Mouse (Mus musculus): ENCODE results near the gene Hoxa13.

The Hoxa13 gene

GRCm38 (mm10) chr6:52270494-52271480, 10.1 kb upstream of the Hoxa13 start:
- peak in 1 of 2 experiments; percentile 63 for DNase-seq (ENCODE audit: low spot score in 2 of 2)

GRCm38 (mm10) chr6:52268756-52269155, 8.1 kb upstream of the Hoxa13 start:
- DNase-seq (ENCODE audit: low spot score in 2 of 2): no peak

- no peak for DNase-seq (ENCODE audit: low spot score in 2 of 2)
Observed at GRCm38 (mm10) chr6:52268341-52268740, 7.7 kb upstream of the Hoxa13 start.

- no peak for DNase-seq (ENCODE audit: low spot score in 2 of 2)
Observed at GRCm38 (mm10) chr6:52267691-52268090, 7.0 kb upstream of the Hoxa13 start.

GRCm38 (mm10) chr6:52267221-52267620, 6.5 kb upstream of the Hoxa13 start:
- DNase-seq (ENCODE audit: low spot score in 2 of 2): no peak

- no peak for DNase-seq (ENCODE audit: low spot score in 2 of 2)
Observed at GRCm38 (mm10) chr6:52266666-52266985, 5.9 kb upstream of the Hoxa13 start.

GRCm38 (mm10) chr6:52265913-52266665, 5.4 kb upstream of the Hoxa13 start:
- DNase-seq (ENCODE audit: low spot score in 2 of 2): no peak

- no peak for DNase-seq (ENCODE audit: low spot score in 2 of 2)
Observed at GRCm38 (mm10) chr6:52265306-52265912, 4.7 kb upstream of the Hoxa13 start.

- no peak for DNase-seq (ENCODE audit: low spot score in 2 of 2)
Observed at GRCm38 (mm10) chr6:52264106-52264790, 3.6 kb upstream of the Hoxa13 start.

- no peak for DNase-seq (ENCODE audit: low spot score in 2 of 2)
Observed at GRCm38 (mm10) chr6:52263321-52263585, 2.6 kb upstream of the Hoxa13 start.

- DNase-seq (ENCODE audit: low spot score in 2 of 2): no peak
Observed at GRCm38 (mm10) chr6:52262463-52263320, 2.0 kb upstream of the Hoxa13 start.

- no peak for DNase-seq (ENCODE audit: low spot score in 2 of 2)
Observed at GRCm38 (mm10) chr6:52261751-52262462, 1.2 kb upstream of the Hoxa13 start.

- peak in 1 of 2 experiments; percentile 24 for DNase-seq (ENCODE audit: low spot score in 2 of 2)
Observed at GRCm38 (mm10) chr6:52259811-52260261, 844 bp downstream of the Hoxa13 start.

GRCm38 (mm10) chr6:52259081-52259790, 1.4 kb downstream of the Hoxa13 start:
- no peak for DNase-seq (ENCODE audit: low spot score in 2 of 2)

- peak in 1 of 2 experiments; percentile 85 for DNase-seq (ENCODE audit: low spot score in 2 of 2)
Observed at GRCm38 (mm10) chr6:52256956-52257355, 3.7 kb downstream of the Hoxa13 start.

GRCm38 (mm10) chr6:52253511-52254500, 6.9 kb downstream of the Hoxa13 start:
- DNase-seq (ENCODE audit: low spot score in 2 of 2): no peak

GRCm38 (mm10) chr6:52252775-52253376, 7.8 kb downstream of the Hoxa13 start:
- no peak for DNase-seq (ENCODE audit: low spot score in 2 of 2)
